Mouse (Mus musculus): ENCODE measurements at regions not wholly inside any gene's neighbourhood (a gene's known extent, or its start where the extent isn't known, plus 50 kb on each side); places are given as distances from the start of the nearest gene placed in this dataset.

GRCm38 (mm10) chr11:44219971-44220370 is 179.9 kb upstream of the Il12b start:
- in situ Hi-C loops (cut with MboI), result no loop called here

- in situ Hi-C loops (cut with MboI), result no loop called here
Observed at GRCm38 (mm10) chr11:44229996-44230395, 169.9 kb upstream of the Il12b start.

GRCm38 (mm10) chr11:44235456-44235855 is 164.4 kb upstream of the Il12b start:
- in situ Hi-C loops (cut with MboI), result no loop called here

GRCm38 (mm10) chr11:44238051-44238450 is 161.8 kb upstream of the Il12b start:
- in situ Hi-C loops (cut with MboI), result no loop called here

- in situ Hi-C loops (cut with MboI), result no loop called here
Observed at GRCm38 (mm10) chr11:44238598-44238997, 161.3 kb upstream of the Il12b start.

- in situ Hi-C loops (cut with MboI), result no loop called here
Observed at GRCm38 (mm10) chr11:44243184-44243583, 156.7 kb upstream of the Il12b start.

- in situ Hi-C loops (cut with MboI), result no loop called here
Observed at GRCm38 (mm10) chr11:44251821-44252220, 148.0 kb upstream of the Il12b start.

GRCm38 (mm10) chr11:44260376-44261111 is 139.3 kb upstream of the Il12b start:
- in situ Hi-C loops (cut with MboI), result no loop called here

- in situ Hi-C loops (cut with MboI), result no loop called here
Observed at GRCm38 (mm10) chr11:44261657-44262056, 138.2 kb upstream of the Il12b start.

- in situ Hi-C loops (cut with MboI), result no loop called here
Observed at GRCm38 (mm10) chr11:44262571-44262970, 137.3 kb upstream of the Il12b start.

- in situ Hi-C loops (cut with MboI), result no loop called here
Observed at GRCm38 (mm10) chr11:44272268-44272667, 127.6 kb upstream of the Il12b start.

GRCm38 (mm10) chr11:44278521-44279208 is 121.2 kb upstream of the Il12b start:
- in situ Hi-C loops (cut with MboI), result no loop called here

- in situ Hi-C loops (cut with MboI), result no loop called here
Observed at GRCm38 (mm10) chr11:44285961-44286360, 113.9 kb upstream of the Il12b start.

GRCm38 (mm10) chr11:44288825-44289224 is 111.0 kb upstream of the Il12b start:
- in situ Hi-C loops (cut with MboI), result no loop called here

GRCm38 (mm10) chr11:44303786-44304185 is 96.1 kb upstream of the Il12b start:
- in situ Hi-C loops (cut with MboI), result no loop called here

- in situ Hi-C loops (cut with MboI), result no loop called here
Observed at GRCm38 (mm10) chr11:44316061-44316460, 83.8 kb upstream of the Il12b start.

- in situ Hi-C loops (cut with MboI), result no loop called here
Observed at GRCm38 (mm10) chr11:44319136-44319535, 80.7 kb upstream of the Il12b start.

GRCm38 (mm10) chr11:44323314-44323713 is 76.5 kb upstream of the Il12b start:
- in situ Hi-C loops (cut with MboI), result no loop called here

GRCm38 (mm10) chr11:44325066-44325465 is 74.8 kb upstream of the Il12b start:
- in situ Hi-C loops (cut with MboI), result loop anchor here (5.0 kb wide), 1 partner anchor 553 kb away; no protein-coding TSS in a partner anchor

- in situ Hi-C loops (cut with MboI), result loop anchor here (5.0 kb wide), 1 partner anchor 553 kb away; no protein-coding TSS in a partner anchor
Observed at GRCm38 (mm10) chr11:44325525-44325924, 74.3 kb upstream of the Il12b start.

- in situ Hi-C loops (cut with MboI), result loop anchor here (5.0 kb wide), 1 partner anchor 557 kb away; no protein-coding TSS in a partner anchor
Observed at GRCm38 (mm10) chr11:44329503-44329902, 70.4 kb upstream of the Il12b start.

- in situ Hi-C loops (cut with MboI), result no loop called here
Observed at GRCm38 (mm10) chr11:44330438-44330837, 69.4 kb upstream of the Il12b start.

Measured in mature B cell (primary cell).